Mouse (Mus musculus): ENCODE results near the gene Gab1. TPM values are rescaled to one million over a fixed set of nuclear protein-coding genes. Genes with fewer than 3 reads are reported as not detected.

Gene Gab1
- polyA plus RNA-seq, 1 experiment from 2014 or later: 14.9 TPM

DNA sequence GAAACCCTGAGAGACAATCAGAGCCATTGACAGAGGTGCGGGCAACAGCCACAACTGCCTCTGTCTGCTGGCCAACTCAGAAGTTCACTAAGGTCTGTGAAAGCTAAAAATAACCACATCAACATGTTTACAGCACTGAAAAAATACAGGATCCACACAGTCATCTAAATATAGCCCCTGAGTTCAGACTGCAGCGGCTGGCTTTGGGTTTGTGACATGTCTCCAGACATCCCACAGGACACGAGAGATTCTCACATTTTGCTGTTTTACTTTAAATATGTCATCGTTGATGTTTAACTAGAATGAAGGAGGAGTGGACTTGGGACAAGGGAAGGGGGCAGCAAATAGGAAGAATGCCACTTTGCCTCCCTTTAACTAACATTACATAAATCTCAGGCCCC is 68.7 kb downstream of the Gab1 start:
- no peaks in the 10 kb centered on the region for H3K27me3 ChIP-seq (ENCODE audit: insufficient read depth, low read length)
- DNase-seq (ENCODE audit: low spot score) (peak; percentile 72), ATAC-seq (replicated peaks; ENCODE audit: low FRiP score, low read depth) (no peak)
- H3K9ac ChIP-seq (ENCODE audit: low read depth, low read length): no peak overlapping the region
- WGBS: 32% methylated on average over 4 of the region's 4 CpGs
- peaks cover 25% of the 10 kb centered on the region for H3K4me1 ChIP-seq (replicated peaks; ENCODE audit: insufficient read depth, low read length)
- no peaks in the 10 kb centered on the region for H3K36me3 ChIP-seq (ENCODE audit: insufficient read depth, low read length)
- TF ChIP-seq CTCF (IDR thresholded peaks at IDR 0.05; ENCODE audit: low read depth): no peak
- H3K27ac ChIP-seq: peak overlapping the region; percentile 85
- H3K9me3 ChIP-seq (replicated peaks; ENCODE audit: low read length): no peaks in the 10 kb centered on the region
- H3K4me2 ChIP-seq (ENCODE audit: low read length): no peak overlapping the region
- H3K4me3 ChIP-seq (replicated peaks; ENCODE audit: low read depth, low read length): no peak overlapping the region

GRCm38 (mm10) chr8:80810916-80811315 is 69.4 kb downstream of the Gab1 start:
- no peaks in the 10 kb centered on the region for H3K9me3 ChIP-seq (replicated peaks; ENCODE audit: low read length)
- no peaks in the 10 kb centered on the region for H3K27me3 ChIP-seq (ENCODE audit: insufficient read depth, low read length)
- H3K36me3 ChIP-seq (ENCODE audit: insufficient read depth, low read length): no peaks in the 10 kb centered on the region
- TF ChIP-seq CTCF (IDR thresholded peaks at IDR 0.05; ENCODE audit: low read depth): no peak
- no peak overlapping the region for H3K4me3 ChIP-seq (replicated peaks; ENCODE audit: low read depth, low read length)
- no peak overlapping the region for H3K9ac ChIP-seq (ENCODE audit: low read depth, low read length)
- 29% methylated on average over 4 of the region's 4 CpGs for WGBS
- no peak overlapping the region for H3K4me2 ChIP-seq (ENCODE audit: low read length)
- no peak for ATAC-seq (replicated peaks; ENCODE audit: low FRiP score, low read depth)
- H3K27ac ChIP-seq: peak overlapping the region; percentile 85
- H3K4me1 ChIP-seq (replicated peaks; ENCODE audit: insufficient read depth, low read length): peaks cover 25% of the 10 kb centered on the region
- no peak for DNase-seq (ENCODE audit: low spot score)

- Histone ChIP-seq H3K27me3 (ENCODE audit: insufficient read depth, low read length) (no peaks in the 10 kb centered on the region), H3K4me1 (replicated peaks; ENCODE audit: insufficient read depth, low read length) (peaks cover 25% of the 10 kb centered on the region), H3K4me2 (ENCODE audit: low read length) (no peak overlapping the region), H3K9ac (ENCODE audit: low read depth, low read length) (no peak overlapping the region), H3K36me3 (ENCODE audit: insufficient read depth, low read length) (no peaks in the 10 kb centered on the region), H3K27ac (peak overlapping the region; percentile 85), H3K4me3 (replicated peaks; ENCODE audit: low read depth, low read length) (no peak overlapping the region), H3K9me3 (replicated peaks; ENCODE audit: low read length) (no peaks in the 10 kb centered on the region)
- no peak for DNase-seq (ENCODE audit: low spot score)
- no peak for TF ChIP-seq CTCF (IDR thresholded peaks at IDR 0.05; ENCODE audit: low read depth)
- ATAC-seq (replicated peaks; ENCODE audit: low FRiP score, low read depth): no peak
- 79% methylated on average over 5 of the region's 5 CpGs for whole genome bisulfite sequencing
Measured at GRCm38 (mm10) chr8:80810442-80810841, 69.9 kb downstream of the Gab1 start.

DNA sequence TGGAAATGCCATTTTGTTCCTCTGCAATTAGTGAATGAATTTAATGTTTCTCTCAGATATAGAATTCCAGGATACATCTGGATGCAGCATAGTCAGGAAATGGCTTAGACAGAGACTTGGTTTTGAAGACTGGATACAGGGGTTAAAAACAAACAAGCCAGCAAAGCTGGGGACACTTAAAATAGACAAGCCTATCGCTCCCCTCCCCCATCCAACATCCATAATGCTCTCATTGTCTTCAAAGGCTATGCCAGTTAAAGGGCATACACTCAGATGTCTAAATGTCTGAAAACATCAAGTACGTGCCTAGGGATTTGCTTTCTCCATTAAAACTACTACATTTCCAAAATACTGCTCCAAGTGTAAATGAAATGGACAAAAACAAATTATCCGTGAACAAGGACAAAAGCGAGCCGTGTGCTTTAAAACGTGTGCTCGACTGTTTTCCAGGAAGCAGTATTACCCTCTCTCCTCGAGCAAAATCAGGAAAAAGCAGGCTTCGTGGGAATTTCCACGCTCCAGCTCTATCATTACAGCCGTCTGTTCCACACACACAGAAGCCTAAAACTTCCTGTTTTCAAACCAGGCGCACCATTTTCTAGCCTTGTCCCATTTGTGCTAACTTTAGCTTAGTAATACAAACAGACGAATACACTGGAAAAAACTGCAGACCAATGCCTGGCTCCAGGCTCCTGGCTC is 72.4 kb downstream of the Gab1 start:
- Histone ChIP-seq H3K9me3 (replicated peaks; ENCODE audit: low read length) (no peaks in the 10 kb centered on the region), H3K36me3 (ENCODE audit: insufficient read depth, low read length) (no peaks in the 10 kb centered on the region), H3K4me3 (replicated peaks; ENCODE audit: low read depth, low read length) (no peak overlapping the region), H3K9ac (ENCODE audit: low read depth, low read length) (no peak overlapping the region), H3K4me1 (replicated peaks; ENCODE audit: insufficient read depth, low read length) (peaks cover 17% of the 10 kb centered on the region), H3K4me2 (ENCODE audit: low read length) (no peak overlapping the region), H3K27me3 (ENCODE audit: insufficient read depth, low read length) (no peaks in the 10 kb centered on the region), H3K27ac (peak overlapping the region; percentile 75)
- DNase-seq (ENCODE audit: low spot score) (no peak), ATAC-seq (replicated peaks; ENCODE audit: low FRiP score, low read depth) (no peak)
- TF ChIP-seq CTCF (IDR thresholded peaks at IDR 0.05; ENCODE audit: low read depth): no peak
- 36% methylated on average over 13 of the region's 13 CpGs for WGBS

GRCm38 (mm10) chr8:80804066-80804619 is 76.2 kb downstream of the Gab1 start:
- no peak for TF ChIP-seq CTCF (IDR thresholded peaks at IDR 0.05; ENCODE audit: low read depth)
- 48% methylated on average over 4 of the region's 4 CpGs for WGBS

GRCm38 (mm10) chr8:80798778-80799177 is 81.5 kb downstream of the Gab1 start:
- Histone ChIP-seq H3K9me3 (replicated peaks; ENCODE audit: low read length) (no peaks in the 10 kb centered on the region), H3K4me1 (replicated peaks; ENCODE audit: insufficient read depth, low read length) (no peaks in the 10 kb centered on the region; the same call in 1 of the 2 replicates), H3K9ac (ENCODE audit: low read depth, low read length) (no peak overlapping the region), H3K4me3 (replicated peaks; ENCODE audit: low read depth, low read length) (no peak overlapping the region), H3K4me2 (ENCODE audit: low read length) (no peak overlapping the region), H3K36me3 (ENCODE audit: insufficient read depth, low read length) (no peaks in the 10 kb centered on the region), H3K27me3 (ENCODE audit: insufficient read depth, low read length) (no peaks in the 10 kb centered on the region), H3K27ac (0 out of 2 replicates have a peak overlapping the region, but pooled peaks have one; percentile 16)
- DNase-seq (ENCODE audit: low spot score): no peak
- no peak for ATAC-seq (replicated peaks; ENCODE audit: low FRiP score, low read depth)
- 93% methylated on average over 3 of the region's 3 CpGs for WGBS
- TF ChIP-seq CTCF (IDR thresholded peaks at IDR 0.05; ENCODE audit: low read depth): peak; percentile 49

More at GRCm38 (mm10) chr8:80804066-80804619, 76.2 kb downstream of the Gab1 start:
- Histone ChIP-seq H3K4me2 (ENCODE audit: low read length) (no peak overlapping the region), H3K4me3 (replicated peaks; ENCODE audit: low read depth, low read length) (no peak overlapping the region), H3K4me1 (replicated peaks; ENCODE audit: insufficient read depth, low read length) (no peaks in the 10 kb centered on the region; the same call in 1 of the 2 replicates), H3K9me3 (replicated peaks; ENCODE audit: low read length) (no peaks in the 10 kb centered on the region), H3K27me3 (ENCODE audit: insufficient read depth, low read length) (no peaks in the 10 kb centered on the region), H3K36me3 (ENCODE audit: insufficient read depth, low read length) (no peaks in the 10 kb centered on the region), H3K27ac (no peak overlapping the region; the same call in 1 of the 2 replicates), H3K9ac (ENCODE audit: low read depth, low read length) (no peak overlapping the region)
- ATAC-seq (replicated peaks; ENCODE audit: low FRiP score, low read depth) (no peak), DNase-seq (ENCODE audit: low spot score) (no peak)

Measured in kidney, postnatal 0 days (tissue).